Mouse (Mus musculus) heart, adult 11 months (tissue): Measurements from ENCODE around the gene Olfr889.
"Not testable (repeated sequence)": the region's sequence is repeated elsewhere in the genome, so short reads cannot be mapped to it uniquely, and the experiment has no call there.

Source experiments
- DNase-seq: peaks from one replicate; pipeline ENCODE4 v3.0.0; 2022

Gene Olfr889

GRCm38 (mm10) chr9:38114898-38115297 lies at the start of gene Olfr889:
Gene Olfr889 (plus strand): TSS chr9:38115198.
- no peak for DNase-seq

- DNase-seq: no peak
These were observed 31.2 kb upstream of the Olfr889 start, which contains the start of gene Olfr887 for GRCm38 (mm10) chr9:38083772-38084171. Gene Olfr887 (plus strand): TSS chr9:38084072.

GRCm38 (mm10) chr9:38107828-38108227 lies 7.2 kb upstream of the Olfr889 start, which contains the start of gene Olfr888:
Gene Olfr888 (plus strand): TSS chr9:38108128.
- no peak for DNase-seq

GRCm38 (mm10) chr9:38142217-38142616 lies 27.2 kb downstream of the Olfr889 start, which contains the start of gene Olfr890:
Gene Olfr890 (plus strand): TSS chr9:38142517.
- DNase-seq: no peak

- DNase-seq: not testable (repeated sequence)
These were observed 53.3 kb downstream of the Olfr889 start for GRCm38 (mm10) chr9:38168341-38168740.
